Mouse (Mus musculus) embryonic facial prominence, embryonic 14.5 days (tissue): ENCODE measurements around the gene Kat8. TPM values are rescaled to one million over a fixed set of nuclear protein-coding genes. Genes with fewer than 3 reads are reported as not detected.
A peak's percentile ranks its signal among the peaks of the same experiment; 100 is the strongest.
"Not testable (repeated sequence)": the region's sequence is repeated elsewhere in the genome, so short reads cannot be mapped to it uniquely, and the experiment has no call there.

Experiments
- ATAC-seq: fragments of 200-750 bp; cut with Nextera tagmentation; 2 replicates; pipeline ENCODE4 v1.8.0; 2017; ENCODE audit warnings: low read depth, moderate number of reproducible peaks, moderate TSS enrichment
- DNase-seq: peaks from one replicate; pipeline ENCODE4 v3.0.0-alpha.2; 2015; ENCODE audit warnings: low spot score
- H3K27ac ChIP-seq: fragments of 300-500 bp; sonication (generic); replicated peaks from 2 replicates; pipeline ENCODE4 v1.5.1; 2014; ENCODE audit warnings: low read depth, mild to moderate bottlenecking, low read length, moderate library complexity
- H3K27me3 ChIP-seq: fragments of 300-500 bp; sonication (generic); replicated peaks from 2 replicates; pipeline ENCODE4 v1.6.1; 2014; ENCODE audit warnings: low read length; ENCODE audit not compliant: control insufficient read depth, insufficient read depth
- H3K36me3 ChIP-seq: fragments of 300-500 bp; sonication (generic); 2 replicates; pipeline ENCODE4 v1.6.1; 2014; ENCODE audit warnings: low read length, mixed read lengths; ENCODE audit not compliant: control insufficient read depth, insufficient read depth
- H3K4me1 ChIP-seq: fragments of 300-500 bp; sonication (generic); 2 replicates; pipeline ENCODE4 v1.6.1; 2014; ENCODE audit warnings: antibody characterized with exemption, low read length; ENCODE audit not compliant: control insufficient read depth, insufficient read depth
- H3K4me2 ChIP-seq: fragments of 300-500 bp; sonication (generic); 2 replicates; pipeline ENCODE4 v1.6.1; 2014; ENCODE audit warnings: low read depth, mild to moderate bottlenecking, low read length, moderate library complexity, mixed read lengths
- H3K4me3 ChIP-seq: fragments of 300-500 bp; sonication (generic); 2 replicates; pipeline ENCODE4 v1.5.1; 2014; ENCODE audit warnings: low read depth, mild to moderate bottlenecking, low read length
- H3K9ac ChIP-seq: fragments of 300-500 bp; sonication (generic); 2 replicates; pipeline ENCODE4 v1.6.1; 2014; ENCODE audit warnings: low read depth, mild to moderate bottlenecking, low read length, moderate library complexity, mixed read lengths
- H3K9me3 ChIP-seq: fragments of 300-500 bp; sonication (generic); 2 replicates; pipeline ENCODE4 v1.6.1; 2016; ENCODE audit warnings: low read length; ENCODE audit not compliant: control insufficient read depth
- WGBS: fragments of 180-500 bp; shearing (Covaris S2); extraction: QIAGEN DNeasy Blood & Tissue Kit; methylation state at CpG from one replicate; pipeline ENCODE4 v1.1.7; 2014; 5-methylcytosine and 5-hydroxymethylcytosine counted together
- polyA plus RNA-seq: library from polyadenylated mRNA; unstranded; fragments of >200 nt; fragmentation: Nextera tagmentation; extraction: Ambion mirVana; gene quantifications from 2 replicates; pipeline ENCODE4 v1.2.1, GENCODE M21; 2014

Gene Kat8
- polyA plus RNA-seq, 1 experiment from 2014 or later = 31.7 TPM

DNA sequence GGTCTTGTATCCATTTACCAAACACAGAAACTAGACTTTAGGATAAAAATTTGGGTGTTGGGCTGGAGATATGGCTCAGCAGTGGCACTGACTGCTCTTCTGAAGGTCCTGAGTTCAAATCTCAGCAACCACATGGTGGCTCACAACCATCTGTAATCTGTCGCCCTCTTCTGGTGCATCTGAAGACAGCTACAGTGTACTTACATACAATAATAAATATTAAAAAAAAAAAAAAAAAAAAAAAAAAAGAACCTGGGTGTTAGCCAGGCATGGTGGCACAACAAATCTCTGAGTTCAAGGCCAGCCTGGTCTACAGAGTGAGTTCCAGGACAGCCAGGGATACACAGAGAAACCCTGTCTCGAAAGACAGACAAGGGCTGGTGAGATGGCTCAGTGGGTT is 29.8 kb downstream of the Kat8 start:
- H3K4me2 ChIP-seq, H3K9ac ChIP-seq, H3K4me3 ChIP-seq, H3K36me3 ChIP-seq, H3K4me1 ChIP-seq, H3K27ac ChIP-seq, H3K9me3 ChIP-seq, DNase-seq, ATAC-seq: not testable (repeated sequence)
- peaks cover 29% of the 10 kb centered on the region for H3K27me3 ChIP-seq
- WGBS = 53% methylated on average over 2 of the region's 2 CpGs

- WGBS = 14% methylated on average over 23 of the region's 23 CpGs
- no peaks in the 10 kb centered on the region for H3K36me3 ChIP-seq
- no peaks in the 10 kb centered on the region for H3K9me3 ChIP-seq
- DNase-seq (no peak), ATAC-seq (peak; percentile 62; the same call in 1 of the 2 replicates)
- 0 out of 2 replicates have a peak overlapping the region, but pooled peaks have one; percentile 10 for H3K4me3 ChIP-seq
- H3K4me1 ChIP-seq = no peaks in the 10 kb centered on the region
- H3K4me2 ChIP-seq = peak overlapping the region; percentile 29
- no peak overlapping the region for H3K27ac ChIP-seq
- peak overlapping the region; percentile 31; the same call in 1 of the 2 replicates for H3K9ac ChIP-seq
- H3K27me3 ChIP-seq = peaks cover 29% of the 10 kb centered on the region
Observed at GRCm38 (mm10) chr7:127944614-127945013, 32.3 kb downstream of the Kat8 start.

GRCm38 (mm10) chr7:127946470-127947023 is 34.2 kb downstream of the Kat8 start, which contains the start of gene Prss36:
Gene Prss36 (minus strand): TSS chr7:127946725.
- WGBS = 77% methylated on average over 5 of the region's 6 CpGs
- ATAC-seq = no peak; the same call in 1 of the 2 replicates
- Histone ChIP-seq H3K36me3 (no peaks in the 10 kb centered on the region), H3K4me2 (no peak within 1 kb of the TSS), H3K4me1 (no peaks in the 10 kb centered on the region), H3K9ac (no peak within 1 kb of the TSS), H3K9me3 (no peaks in the 10 kb centered on the region), H3K27me3 (peaks cover 29% of the 10 kb centered on the region), H3K4me3 (no peak within 1 kb of the TSS), H3K27ac (no peak within 1 kb of the TSS)
- DNase-seq = no peak

DNA sequence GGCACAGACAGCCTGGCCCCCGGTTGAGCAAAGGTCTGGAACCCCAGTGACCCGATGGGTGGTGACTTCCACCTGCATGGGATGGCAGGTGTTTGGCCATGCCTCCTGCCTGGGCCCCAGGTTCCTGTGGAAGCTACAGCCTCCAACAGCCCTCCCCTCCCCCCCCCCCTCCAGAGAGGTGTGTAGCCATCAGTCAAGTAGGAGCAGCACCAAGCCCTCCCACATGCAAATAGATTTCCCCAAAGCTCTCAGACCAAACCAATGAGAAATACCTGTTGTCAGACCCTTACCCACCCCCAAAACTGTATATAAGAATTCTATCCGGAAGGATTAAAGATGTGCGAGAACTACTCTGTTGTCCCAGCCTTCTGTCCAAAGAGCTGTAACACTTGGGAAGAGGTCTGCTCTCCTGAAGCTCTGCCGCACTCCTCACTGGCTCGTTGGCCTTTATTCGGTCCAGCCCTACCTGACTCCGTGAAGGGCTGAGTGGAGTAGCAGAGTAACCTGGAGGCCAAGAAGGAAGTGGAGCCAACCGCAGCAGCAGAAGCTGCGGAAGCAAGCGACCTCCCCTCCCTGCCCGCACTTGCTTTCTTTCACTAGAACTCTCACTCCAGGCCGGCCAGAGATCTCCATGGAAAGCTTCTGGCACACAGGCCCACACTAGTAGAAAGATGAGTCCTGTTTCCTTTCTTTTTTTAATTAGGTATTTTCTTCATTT is 40.7 kb downstream of the Kat8 start:
- Histone ChIP-seq H3K27me3 (no peaks in the 10 kb centered on the region), H3K4me3 (no peak overlapping the region), H3K9ac (no peak overlapping the region), H3K4me1 (no peaks in the 10 kb centered on the region), H3K9me3 (no peaks in the 10 kb centered on the region), H3K27ac (no peak overlapping the region), H3K4me2 (no peak overlapping the region), H3K36me3 (no peaks in the 10 kb centered on the region)
- 40% methylated on average over 13 of the region's 13 CpGs for WGBS
- no peak for DNase-seq
- ATAC-seq = no peak

DNA sequence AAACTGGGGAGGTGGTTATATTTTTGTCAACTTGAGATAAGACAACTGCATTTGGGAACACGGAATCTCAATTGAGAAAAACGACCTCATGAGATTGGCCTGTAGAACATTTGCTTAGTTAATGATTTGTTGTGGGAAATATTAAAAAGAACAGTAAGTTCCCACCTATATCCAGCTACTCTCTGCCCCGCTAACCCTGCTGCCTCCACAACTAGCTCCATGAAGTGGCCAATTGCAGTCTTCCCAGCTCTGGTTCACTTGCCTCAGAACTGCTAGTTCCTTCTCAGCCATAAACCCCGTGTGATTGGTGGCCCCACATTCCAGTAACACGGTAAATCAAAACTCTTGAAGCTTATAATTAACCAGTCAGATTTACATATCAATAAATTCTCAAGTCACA is 47.0 kb downstream of the Kat8 start:
- no peaks in the 10 kb centered on the region for H3K9me3 ChIP-seq
- no peak overlapping the region for H3K27ac ChIP-seq
- DNase-seq = no peak
- no peak overlapping the region for H3K4me3 ChIP-seq
- no peaks in the 10 kb centered on the region for H3K27me3 ChIP-seq
- no peak for ATAC-seq
- no peak overlapping the region for H3K4me2 ChIP-seq
- 60% methylated on average over 5 of the region's 5 CpGs for WGBS
- H3K9ac ChIP-seq = no peak overlapping the region
- no peaks in the 10 kb centered on the region for H3K36me3 ChIP-seq
- no peaks in the 10 kb centered on the region for H3K4me1 ChIP-seq

- peak overlapping the region; percentile 96 for H3K27ac ChIP-seq
- WGBS = 7% methylated on average over 10 of the region's 10 CpGs
- DNase-seq = no peak
- ATAC-seq = no peak
- peak overlapping the region; percentile 67 for H3K4me2 ChIP-seq
- peaks cover 26% of the 10 kb centered on the region for H3K36me3 ChIP-seq
- H3K27me3 ChIP-seq = no peaks in the 10 kb centered on the region
- no peaks in the 10 kb centered on the region for H3K9me3 ChIP-seq
- peak overlapping the region; percentile 86 for H3K4me3 ChIP-seq
- H3K9ac ChIP-seq = peak overlapping the region; percentile 95
- H3K4me1 ChIP-seq = peaks cover 10% of the 10 kb centered on the region; the same call in 1 of the 2 replicates
Observed at GRCm38 (mm10) chr7:127966371-127966918, 54.1 kb downstream of the Kat8 start.

- peak; percentile 96 for DNase-seq
- Histone ChIP-seq H3K9ac (peak within 1 kb of the TSS; percentile 95), H3K4me2 (peak within 1 kb of the TSS; percentile 69), H3K36me3 (peaks cover 34% of the 10 kb centered on the region), H3K27me3 (no peaks in the 10 kb centered on the region), H3K9me3 (no peaks in the 10 kb centered on the region), H3K4me3 (peak within 1 kb of the TSS; percentile 86), H3K4me1 (peaks cover 10% of the 10 kb centered on the region; the same call in 1 of the 2 replicates), H3K27ac (peak within 1 kb of the TSS; percentile 96)
- ATAC-seq = peak; percentile 95
- under 1% methylated on average over 28 of the region's 92 CpGs for WGBS
Observed at GRCm38 (mm10) chr7:127967004-127967921, 54.9 kb downstream of the Kat8 start, which contains the start of gene Fus. Gene Fus (plus strand): TSS chr7:127967457.
